Mouse (Mus musculus) MEL (cell line): Measurements from ENCODE around the gene Tarbp2. TPM values are rescaled to one million over a fixed set of nuclear protein-coding genes. Genes with fewer than 3 reads are reported as not detected.
A peak's percentile ranks its signal among the peaks of the same experiment; 100 is the strongest.

Source experiments
- DNase-seq: peaks from one replicate; pipeline ENCODE4 v3.0.0; 2011; ENCODE audit warnings: low read depth, low spot score
- H3K27ac ChIP-seq: 2 replicates; pipeline ENCODE4 v1.5.1; 2012; ENCODE audit warnings: low read depth, mild to moderate bottlenecking, control low read depth, low read length, moderate library complexity; ENCODE audit not compliant: control insufficient read depth
- H3K27me3 ChIP-seq, 2 experiments: fragments of 150-350 bp in 1 of 2; sonication (generic) in 1 of 2; 2 replicates each; pipeline ENCODE4 v1.6.1; 2012; ENCODE audit warnings: low read length in 2 of 2, mild to moderate bottlenecking in 2 of 2, improper control_type of control experiment in 1 of 2, moderate library complexity in 1 of 2; ENCODE audit not compliant: insufficient read depth in 2 of 2, control insufficient read depth in 1 of 2
- H3K36me3 ChIP-seq, 2 experiments: 2 replicates each; pipeline ENCODE4 v1.6.1; 2012 to 2014; ENCODE audit warnings: low read length in 2 of 2, improper control_type of control experiment in 1 of 2, inconsistent platforms in 1 of 2, mild to moderate bottlenecking in 1 of 2; ENCODE audit not compliant: insufficient read depth in 2 of 2, control insufficient read depth in 1 of 2
- H3K4me1 ChIP-seq, 2 experiments: fragments of 150-350 bp in 1 of 2; sonication (generic) in 1 of 2; 2 replicates each; pipeline ENCODE4 v1.6.1; 2012; ENCODE audit warnings: low read length in 2 of 2, improper control_type of control experiment in 1 of 2, mild to moderate bottlenecking in 1 of 2; ENCODE audit not compliant: insufficient read depth in 2 of 2, control insufficient read depth in 1 of 2
- H3K4me3 ChIP-seq, 2 experiments: fragments of 150-350 bp in 1 of 2; sonication (generic) in 1 of 2; 2 replicates each; pipeline ENCODE4 v1.5.1; 2012; ENCODE audit warnings: low read depth in 2 of 2, low read length in 2 of 2, mild to moderate bottlenecking in 2 of 2, moderate library complexity in 2 of 2, control low read depth in 1 of 2, improper control_type of control experiment in 1 of 2; ENCODE audit not compliant: control insufficient read depth in 1 of 2, insufficient read depth in 1 of 2
- H3K79me2 ChIP-seq: 2 replicates; pipeline ENCODE4 v1.6.1; 2012; ENCODE audit warnings: mild to moderate bottlenecking, low read length, moderate library complexity; ENCODE audit not compliant: control insufficient read depth, poor library complexity, insufficient read depth
- H3K9ac ChIP-seq: 2 replicates; pipeline ENCODE4 v1.6.1; 2012; ENCODE audit warnings: low read depth, mild to moderate bottlenecking, control low read depth, low read length, moderate library complexity; ENCODE audit not compliant: control insufficient read depth, poor library complexity, severe bottlenecking
- H3K9me3 ChIP-seq: fragments of 150-350 bp; sonication (generic); replicated peaks from 2 replicates; pipeline ENCODE4 v1.6.1; 2012; ENCODE audit warnings: mild to moderate bottlenecking, low read length, improper control_type of control experiment, moderate library complexity; ENCODE audit not compliant: insufficient read depth
- CHD1 ChIP-seq: IDR thresholded peaks from 2 replicates; pipeline ENCODE4 v1.6.1; 2012; ENCODE audit warnings: low read depth, mild to moderate bottlenecking, inconsistent platforms, low read length, improper control_type of control experiment
- E2F4 ChIP-seq: IDR thresholded peaks from 2 replicates; pipeline ENCODE4 v1.6.1; 2011; ENCODE audit warnings: low read depth, low read length, improper control_type of control experiment, borderline replicate concordance
- ELF1 ChIP-seq: IDR thresholded peaks from 2 replicates; pipeline ENCODE4 v1.6.1; 2014; ENCODE audit warnings: low read depth, mild to moderate bottlenecking, inconsistent platforms, low read length, improper control_type of control experiment, moderate library complexity
- ETS1 ChIP-seq: IDR thresholded peaks from 2 replicates; pipeline ENCODE4 v1.6.1; 2012; ENCODE audit warnings: low read depth, mild to moderate bottlenecking, inconsistent platforms, low read length, improper control_type of control experiment, moderate library complexity
- GABPA ChIP-seq: IDR thresholded peaks from 2 replicates; pipeline ENCODE4 v1.6.1; 2012; ENCODE audit warnings: low read depth, mild to moderate bottlenecking, inconsistent platforms, low read length, improper control_type of control experiment, moderate library complexity
- GATA1 ChIP-seq: IDR thresholded peaks from 2 replicates; pipeline ENCODE4 v1.6.1; 2011; ENCODE audit warnings: low read depth, low read length, improper control_type of control experiment
- HCFC1 ChIP-seq: IDR thresholded peaks from 2 replicates; pipeline ENCODE4 v1.6.1; 2012; ENCODE audit warnings: low read depth, mild to moderate bottlenecking, inconsistent platforms, low read length, improper control_type of control experiment, moderate library complexity
- JUND ChIP-seq: IDR thresholded peaks from 2 replicates; pipeline ENCODE4 v1.6.1; 2011; ENCODE audit warnings: low read depth, mild to moderate bottlenecking, improper control_type of control experiment, low read length
- KAT2A ChIP-seq: conservative IDR thresholded peaks from 2 replicates; pipeline ENCODE4 v1.6.1; 2012; ENCODE audit warnings: low read depth, low read length, improper control_type of control experiment, inconsistent platforms
- MAFK ChIP-seq: IDR thresholded peaks from 2 replicates; pipeline ENCODE4 v1.6.1; 2011; ENCODE audit warnings: low read depth, mild to moderate bottlenecking, low read length, improper control_type of control experiment, borderline replicate concordance
- MAX ChIP-seq: IDR thresholded peaks from 2 replicates; pipeline ENCODE4 v1.6.1; 2011; ENCODE audit warnings: low read length, improper control_type of control experiment
- MAZ ChIP-seq: IDR thresholded peaks from 2 replicates; pipeline ENCODE4 v1.6.1; 2012; ENCODE audit warnings: low read depth, mild to moderate bottlenecking, inconsistent platforms, low read length, improper control_type of control experiment
- MEF2A ChIP-seq: IDR thresholded peaks from 2 replicates; pipeline ENCODE4 v1.6.1; 2014; ENCODE audit warnings: low read depth, mild to moderate bottlenecking, inconsistent platforms, low read length, improper control_type of control experiment; ENCODE audit not compliant: poor library complexity, insufficient replicate concordance, severe bottlenecking; ENCODE audit errors: extremely low read depth
- MXI1 ChIP-seq: IDR thresholded peaks from 2 replicates; pipeline ENCODE4 v1.6.1; 2011; ENCODE audit warnings: mild to moderate bottlenecking, low read depth, low read length, improper control_type of control experiment
- MYB ChIP-seq: IDR thresholded peaks from 2 replicates; pipeline ENCODE4 v1.6.1; 2011; ENCODE audit warnings: mild to moderate bottlenecking, low read depth, low read length, improper control_type of control experiment
- MYC ChIP-seq: IDR thresholded peaks from 2 replicates; pipeline ENCODE4 v1.6.1; 2011; ENCODE audit warnings: low read depth, mild to moderate bottlenecking, low read length, improper control_type of control experiment, moderate library complexity
- NELFE ChIP-seq: IDR thresholded peaks from 2 replicates; pipeline ENCODE4 v1.6.1; 2011; ENCODE audit warnings: low read depth, low read length, improper control_type of control experiment
- NRF1 ChIP-seq: IDR thresholded peaks from 2 replicates; pipeline ENCODE4 v1.6.1; 2014; ENCODE audit warnings: low read depth, mild to moderate bottlenecking, inconsistent platforms, low read length, improper control_type of control experiment, moderate library complexity; ENCODE audit not compliant: poor library complexity, insufficient read depth, severe bottlenecking
- POLR2A ChIP-seq, 2 experiments: IDR thresholded peaks; 2 replicates each; pipeline ENCODE4 v1.6.1; 2011 to 2012; ENCODE audit warnings: low read length in 2 of 2, mild to moderate bottlenecking in 2 of 2, control low read depth in 1 of 2, improper control_type of control experiment in 1 of 2, low read depth in 1 of 2, moderate library complexity in 1 of 2; ENCODE audit not compliant: control insufficient read depth in 1 of 2, insufficient read depth in 1 of 2, poor library complexity in 1 of 2
- POLR2AphosphoS2 ChIP-seq: IDR thresholded peaks from 2 replicates; pipeline ENCODE4 v1.6.1; 2011; ENCODE audit warnings: low read length, improper control_type of control experiment
- RAD21 ChIP-seq: IDR thresholded peaks from 2 replicates; pipeline ENCODE4 v1.6.1; 2011; ENCODE audit warnings: mild to moderate bottlenecking, low read depth, low read length, improper control_type of control experiment
- RCOR1 ChIP-seq: IDR thresholded peaks from 2 replicates; pipeline ENCODE4 v1.6.1; 2012; ENCODE audit warnings: low read depth, mild to moderate bottlenecking, inconsistent platforms, low read length, improper control_type of control experiment
- SIN3A ChIP-seq: IDR thresholded peaks from 2 replicates; pipeline ENCODE4 v1.6.1; 2012; ENCODE audit warnings: low read length, improper control_type of control experiment, inconsistent platforms
- SMC3 ChIP-seq: IDR thresholded peaks from 2 replicates; pipeline ENCODE4 v1.6.1; 2011; ENCODE audit warnings: low read depth, low read length, improper control_type of control experiment
- TAL1 ChIP-seq: IDR thresholded peaks from 2 replicates; pipeline ENCODE4 v1.6.1; 2012; ENCODE audit warnings: mild to moderate bottlenecking, inconsistent platforms, low read length, moderate library complexity, mixed read lengths
- TBP ChIP-seq: IDR thresholded peaks from 2 replicates; pipeline ENCODE4 v1.8.0; 2011; ENCODE audit warnings: low read depth, low read length, improper control_type of control experiment
- TCF12 ChIP-seq: IDR thresholded peaks from 2 replicates; pipeline ENCODE4 v1.6.1; 2014; ENCODE audit warnings: low read depth, mild to moderate bottlenecking, inconsistent platforms, low read length, improper control_type of control experiment, moderate library complexity
- USF1 ChIP-seq: IDR thresholded peaks from 2 replicates; pipeline ENCODE4 v1.6.1; 2014; ENCODE audit warnings: low read depth, mild to moderate bottlenecking, inconsistent platforms, low read length, improper control_type of control experiment, moderate library complexity
- USF2 ChIP-seq, 2 experiments: IDR thresholded peaks; 2 replicates each; pipeline ENCODE4 v1.6.1; 2011 to 2012; ENCODE audit warnings: improper control_type of control experiment in 2 of 2, low read length in 2 of 2, borderline replicate concordance in 1 of 2, inconsistent platforms in 1 of 2, low read depth in 1 of 2, mild to moderate bottlenecking in 1 of 2; ENCODE audit not compliant: insufficient read depth in 1 of 2
- ZC3H11A ChIP-seq: IDR thresholded peaks from 2 replicates; pipeline ENCODE4 v1.6.1; 2012; ENCODE audit warnings: low read depth, mild to moderate bottlenecking, inconsistent platforms, low read length, improper control_type of control experiment
- ZKSCAN1 ChIP-seq: IDR thresholded peaks from 2 replicates; pipeline ENCODE4 v1.6.1; 2012; ENCODE audit warnings: low read depth, mild to moderate bottlenecking, inconsistent platforms, low read length, improper control_type of control experiment, moderate library complexity
- ZMIZ1 ChIP-seq: IDR thresholded peaks from 2 replicates; pipeline ENCODE4 v1.6.1; 2012; ENCODE audit warnings: low read depth, mild to moderate bottlenecking, inconsistent platforms, low read length, improper control_type of control experiment, moderate library complexity
- ZNF384 ChIP-seq: IDR thresholded peaks from 2 replicates; pipeline ENCODE4 v1.6.1; 2012; ENCODE audit warnings: low read depth, mild to moderate bottlenecking, inconsistent platforms, low read length, improper control_type of control experiment
- polyA plus RNA-seq, 2 experiments: library from polyadenylated mRNA; stranded (reverse) in 1 of 2; unstranded in 1 of 2; fragments of >175 nt in 1 of 2; fragments of >200 nt in 1 of 2; gene quantifications; 2 replicates each; pipeline versions ENCODE4 v1.2.1 to v1.2.4; 2012; ENCODE audit warnings: low replicate concordance in 2 of 2, low read depth in 1 of 2; ENCODE audit not compliant: insufficient read length in 2 of 2, insufficient read depth in 1 of 2, missing spikeins in 1 of 2
- total RNA-seq: library from RNA; depleted of rRNA; stranded (reverse); fragments of 300-350 nt; gene quantifications from 2 replicates; pipeline ENCODE4 v1.2.3, GENCODE M21; 2012

The Tarbp2 gene
- total and polyA plus RNA-seq, 3 experiments = 155 to 182 TPM; not detected in 1

- H3K27me3 ChIP-seq = no peaks in the 10 kb centered on the region
- peak overlapping the region; percentile 69 for H3K9ac ChIP-seq
- H3K9me3 ChIP-seq = no peaks in the 10 kb centered on the region
- no peak for TF ChIP-seq NRF1
- no peak for TF ChIP-seq ZNF384
- peak; percentile 96 for TF ChIP-seq TBP
- peak; percentile 81 for TF ChIP-seq MAZ
- no peak for TF ChIP-seq CHD1
- peak; percentile 5; the same call in 1 of the 2 replicates for TF ChIP-seq SMC3
- TF ChIP-seq ELF1 = no peak
- TF ChIP-seq GATA1 = no peak
- TF ChIP-seq MYB = no peak
- TF ChIP-seq ZKSCAN1 = no peak
- peak; percentile 99 for TF ChIP-seq ZMIZ1
- peak; percentile 74 for TF ChIP-seq TCF12
- TF ChIP-seq NELFE = peak; percentile 98
- TF ChIP-seq MAFK = no peak
- no peak for TF ChIP-seq JUND
- TF ChIP-seq MEF2A = no peak
- peak; percentile 89 to 94 for TF ChIP-seq POLR2A (IDR thresholded peaks at IDR 0.05; ENCODE audit: control insufficient read depth in 1 of 2, insufficient read depth in 1 of 2, low read depth in 1 of 2, low read length in 2 of 2, poor library complexity in 1 of 2)
- TF ChIP-seq SIN3A = peak; percentile 50; the same call in 1 of the 2 replicates
- TF ChIP-seq MYC = peak; percentile 65; the same call in 1 of the 2 replicates
- TF ChIP-seq MAX = peak; percentile 41; the same call in 1 of the 2 replicates
- no peak for TF ChIP-seq TAL1
- peak; percentile 93 for TF ChIP-seq POLR2AphosphoS2
- no peak for TF ChIP-seq USF2 (IDR thresholded peaks at IDR 0.05; ENCODE audit: borderline replicate concordance in 1 of 2, insufficient read depth in 1 of 2, low read depth in 1 of 2, low read length in 2 of 2)
- no peak for TF ChIP-seq HCFC1
- no peak for TF ChIP-seq ETS1
- TF ChIP-seq USF1 = no peak
- TF ChIP-seq MXI1 = peak; percentile 21; the same call in 1 of the 2 replicates
- no peak for TF ChIP-seq RAD21
- TF ChIP-seq KAT2A = no peak
- no peak for TF ChIP-seq E2F4
- no peak for TF ChIP-seq GABPA
- TF ChIP-seq RCOR1 = no peak
- no peak for TF ChIP-seq ZC3H11A
- TF ChIP-seq, all 39 proteins: peak for 12
- Histone ChIP-seq H3K4me1 (peaks cover 5 to 20% of the 10 kb centered on the region in 2 experiments; a peak in 3 of 4 replicates), H3K79me2 (peaks cover 17% of the 10 kb centered on the region), H3K36me3 (peaks cover 0 to 16% of the 10 kb centered on the region in 2 experiments; a peak in 2 of 4 replicates), H3K27ac (peak overlapping the region; percentile 55), H3K4me3 (peak overlapping the region; percentile 70 to 78)
- DNase-seq = no peak
These were observed 389 bp upstream of the Tarbp2 start for GRCm38 (mm10) chr15:102517631-102517975.
